Mouse (Mus musculus) hindbrain, embryonic 14.5 days (tissue): ENCODE results near the gene Fgfr2. TPM values are rescaled to one million over a fixed set of nuclear protein-coding genes. Genes with fewer than 3 reads are reported as not detected.

ENCODE experiments used
- ATAC-seq: fragments of 200-750 bp; cut with Nextera tagmentation; 2 replicates; pipeline ENCODE4 v1.8.0; 2017; ENCODE audit warnings: moderate number of reproducible peaks, mild to moderate bottlenecking, moderate TSS enrichment, moderate library complexity; ENCODE audit not compliant: low FRiP score
- DNase-seq: peaks from one replicate; pipeline ENCODE4 v3.0.0-alpha.2; 2015; ENCODE audit warnings: low spot score
- H3K27ac ChIP-seq: fragments of 300-500 bp; sonication (generic); 2 replicates; pipeline ENCODE4 v1.5.1; 2014; ENCODE audit warnings: mild to moderate bottlenecking, moderate library complexity
- H3K27me3 ChIP-seq: fragments of 300-500 bp; sonication (generic); 2 replicates; pipeline ENCODE4 v1.6.1; 2014; ENCODE audit warnings: mild to moderate bottlenecking, low read length, mixed read lengths; ENCODE audit not compliant: control insufficient read depth, insufficient read depth
- H3K36me3 ChIP-seq: fragments of 300-500 bp; sonication (generic); replicated peaks from 2 replicates; pipeline ENCODE4 v1.6.1; 2014; ENCODE audit not compliant: control insufficient read depth, insufficient read depth
- H3K4me1 ChIP-seq: fragments of 300-500 bp; sonication (generic); replicated peaks from 2 replicates; pipeline ENCODE4 v1.6.1; 2014; ENCODE audit warnings: antibody characterized with exemption, low read length, mixed read lengths; ENCODE audit not compliant: control insufficient read depth, insufficient read depth
- H3K4me2 ChIP-seq: fragments of 300-500 bp; sonication (generic); replicated peaks from 2 replicates; pipeline ENCODE4 v1.6.1; 2014; ENCODE audit warnings: mild to moderate bottlenecking, moderate library complexity
- H3K4me3 ChIP-seq: fragments of 300-500 bp; sonication (generic); replicated peaks from 2 replicates; pipeline ENCODE4 v1.5.1; 2014; ENCODE audit warnings: mild to moderate bottlenecking, low read length
- H3K9ac ChIP-seq: fragments of 300-500 bp; sonication (generic); 2 replicates; pipeline ENCODE4 v1.6.1; 2014
- H3K9me3 ChIP-seq: fragments of 300-500 bp; sonication (generic); 2 replicates; pipeline ENCODE4 v1.6.1; 2016; ENCODE audit warnings: low read length; ENCODE audit not compliant: control insufficient read depth
- WGBS: fragments of 180-500 bp; shearing (Covaris S2); extraction: QIAGEN DNeasy Blood & Tissue Kit; methylation state at CpG from one replicate; pipeline ENCODE4 v1.1.7; 2014; 5-methylcytosine and 5-hydroxymethylcytosine counted together
- polyA plus RNA-seq: library from polyadenylated mRNA; unstranded; fragments of >200 nt; fragmentation: Nextera tagmentation; extraction: Ambion mirVana; gene quantifications from 2 replicates; pipeline ENCODE4 v1.2.1, GENCODE M21; 2014

Fgfr2 gene
- polyA plus RNA-seq, 1 experiment from 2014 or later: 43.5 TPM

DNA sequence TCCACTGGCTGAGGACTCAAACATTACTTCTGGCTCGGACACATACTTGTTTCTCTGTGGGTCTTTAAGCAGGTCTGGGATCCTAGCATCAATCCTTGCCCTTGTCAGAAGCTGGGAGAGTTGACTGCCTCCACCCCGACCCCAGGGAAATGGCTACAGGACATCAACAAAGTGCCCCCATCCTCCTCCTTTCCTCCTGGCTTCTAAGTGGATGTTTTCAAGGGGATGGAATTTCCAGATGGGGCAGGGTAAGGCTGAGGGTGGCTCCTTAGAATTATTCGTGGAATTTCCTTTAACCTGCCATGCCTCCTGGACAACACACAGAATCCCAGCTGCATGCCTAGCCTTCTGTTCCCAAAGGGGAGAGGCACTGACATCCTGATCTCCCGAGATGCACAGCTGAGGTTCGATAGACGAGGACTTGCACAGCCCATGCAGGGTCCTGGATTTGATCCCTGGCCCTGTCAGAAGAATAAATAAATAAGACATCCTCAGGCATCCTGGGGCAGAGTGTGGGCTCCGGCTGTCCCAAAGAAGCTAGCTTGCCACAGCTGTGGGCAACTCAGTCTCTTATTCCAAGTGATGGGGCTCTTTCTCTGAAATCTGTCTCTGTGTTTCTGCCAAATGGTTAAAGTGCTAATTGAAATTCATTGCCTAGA lies 925.2 kb downstream of the Fgfr2 start:
- no peak overlapping the region for H3K4me2 ChIP-seq
- H3K9ac ChIP-seq: no peak overlapping the region
- no peak overlapping the region for H3K27ac ChIP-seq
- H3K27me3 ChIP-seq: no peaks in the 10 kb centered on the region
- WGBS: 57% methylated on average over 7 of the region's 7 CpGs
- no peaks in the 10 kb centered on the region for H3K9me3 ChIP-seq
- no peaks in the 10 kb centered on the region for H3K36me3 ChIP-seq
- H3K4me1 ChIP-seq: no peaks in the 10 kb centered on the region; the same call in 1 of the 2 replicates
- DNase-seq (no peak), ATAC-seq (no peak)
- no peak overlapping the region for H3K4me3 ChIP-seq

DNA sequence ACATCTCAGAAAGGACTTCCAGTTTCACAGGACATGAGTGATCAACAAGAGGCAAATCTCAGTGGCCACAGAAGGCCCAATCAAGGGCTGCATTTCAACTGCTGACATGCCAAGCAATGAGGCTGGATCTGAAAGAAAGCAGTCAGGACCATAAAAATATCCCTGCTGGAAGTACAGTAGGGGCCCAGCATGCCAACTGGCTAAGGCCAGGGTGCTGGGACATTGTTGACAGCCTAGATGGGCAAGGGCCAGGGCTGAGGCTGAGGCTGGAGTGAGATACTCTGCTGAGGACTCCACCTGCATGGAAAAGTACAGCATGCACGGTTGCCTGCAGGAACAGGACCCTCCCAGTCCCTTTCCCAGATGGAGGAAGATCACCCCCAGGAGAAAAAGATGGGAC lies 926.6 kb downstream of the Fgfr2 start:
- H3K27me3 ChIP-seq: no peaks in the 10 kb centered on the region
- 95% methylated on average over 1 of the region's 1 CpGs for WGBS

DNA sequence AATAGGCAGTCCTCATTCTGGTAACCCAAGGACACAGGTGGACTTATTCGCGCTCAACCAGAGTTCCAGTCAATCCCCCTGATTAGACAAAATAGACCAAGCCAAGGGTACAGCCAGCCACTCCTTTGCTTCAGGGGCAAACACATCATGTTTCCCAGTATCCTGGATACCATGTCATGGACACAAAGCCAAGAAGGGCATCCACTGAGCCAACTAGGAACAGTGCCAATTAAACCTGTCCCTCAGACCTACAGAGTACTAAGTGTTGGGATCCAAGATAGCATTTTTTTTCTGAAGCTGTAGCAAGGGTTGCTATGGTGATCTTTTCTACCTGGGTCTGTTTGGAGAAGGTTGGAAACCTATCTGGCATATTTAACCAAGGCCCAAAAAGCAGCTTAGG lies 929.5 kb downstream of the Fgfr2 start:
- 88% methylated on average over 2 of the region's 2 CpGs for WGBS
- Histone ChIP-seq H3K4me3 (no peak overlapping the region), H3K27me3 (no peaks in the 10 kb centered on the region), H3K4me2 (no peak overlapping the region), H3K4me1 (no peaks in the 10 kb centered on the region; the same call in 1 of the 2 replicates), H3K9me3 (no peaks in the 10 kb centered on the region), H3K27ac (no peak overlapping the region), H3K36me3 (no peaks in the 10 kb centered on the region), H3K9ac (no peak overlapping the region)
- no peak for ATAC-seq
- DNase-seq: no peak

More for the DNA sequence above, 926.6 kb downstream of the Fgfr2 start:
- Histone ChIP-seq H3K27ac (no peak overlapping the region), H3K9ac (no peak overlapping the region), H3K4me1 (no peaks in the 10 kb centered on the region; the same call in 1 of the 2 replicates), H3K9me3 (no peaks in the 10 kb centered on the region), H3K36me3 (no peaks in the 10 kb centered on the region), H3K4me3 (no peak overlapping the region), H3K4me2 (no peak overlapping the region)
- no peak for DNase-seq
- no peak for ATAC-seq

DNA sequence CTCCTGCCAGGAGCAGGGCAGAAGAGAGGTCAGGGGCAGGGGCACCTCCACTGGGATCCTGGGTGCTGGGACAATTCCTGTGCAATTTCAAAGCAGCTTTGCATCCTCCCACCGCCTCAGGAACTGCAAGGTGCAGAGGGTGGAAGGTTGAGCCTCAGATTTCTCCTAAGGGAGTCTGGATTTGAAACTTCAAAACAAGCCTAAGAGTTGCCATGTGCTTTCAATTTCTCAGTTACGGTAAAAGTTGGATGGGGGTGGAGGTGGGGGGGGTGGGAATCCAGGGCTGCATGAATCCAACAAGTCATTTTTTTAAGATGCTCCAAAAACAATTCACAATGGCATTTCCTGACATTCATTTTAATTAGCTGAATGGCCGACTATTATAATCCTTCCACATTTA lies 935.7 kb downstream of the Fgfr2 start:
- H3K9me3 ChIP-seq: no peaks in the 10 kb centered on the region
- no peaks in the 10 kb centered on the region for H3K36me3 ChIP-seq
- WGBS: 78% methylated on average over 3 of the region's 3 CpGs
- DNase-seq: no peak
- no peak overlapping the region for H3K4me3 ChIP-seq
- H3K27me3 ChIP-seq: no peaks in the 10 kb centered on the region
- H3K4me1 ChIP-seq: peaks cover 11% of the 10 kb centered on the region
- no peak for ATAC-seq
- H3K9ac ChIP-seq: no peak overlapping the region
- no peak overlapping the region for H3K4me2 ChIP-seq
- H3K27ac ChIP-seq: no peak overlapping the region

DNA sequence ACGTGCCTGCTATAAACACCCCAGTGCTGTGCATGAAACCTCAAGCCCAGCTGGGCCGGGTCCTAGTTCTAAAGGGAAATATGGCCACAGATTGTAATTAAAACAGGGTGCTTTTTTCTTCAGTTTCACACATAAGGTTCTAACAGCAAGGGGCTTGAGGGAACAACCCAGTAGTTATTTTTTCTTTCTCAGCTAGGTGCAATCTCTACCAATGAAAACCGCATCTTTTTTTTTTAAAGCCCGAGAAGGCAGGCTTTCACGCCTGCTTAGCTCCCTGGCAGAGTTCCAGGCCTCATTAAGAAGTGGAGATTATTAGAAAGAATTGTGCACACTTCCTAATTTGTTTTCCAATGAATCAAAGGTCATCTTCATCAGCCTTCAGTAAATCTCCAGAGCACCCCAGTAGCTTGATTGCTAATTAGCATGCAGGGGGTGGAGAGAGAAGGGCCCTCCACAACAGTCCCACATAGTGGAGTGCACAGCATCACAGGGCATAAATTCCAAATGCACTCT lies 939.2 kb downstream of the Fgfr2 start:
- DNase-seq (peak; percentile 73), ATAC-seq (peak; percentile 69)
- H3K4me3 ChIP-seq: no peak overlapping the region
- no peak overlapping the region for H3K4me2 ChIP-seq
- no peak overlapping the region for H3K9ac ChIP-seq
- H3K9me3 ChIP-seq: no peaks in the 10 kb centered on the region
- no peaks in the 10 kb centered on the region for H3K27me3 ChIP-seq
- peaks cover 11% of the 10 kb centered on the region for H3K4me1 ChIP-seq
- WGBS: 29% methylated on average over 5 of the region's 5 CpGs
- no peaks in the 10 kb centered on the region for H3K36me3 ChIP-seq
- H3K27ac ChIP-seq: peak overlapping the region; percentile 10; the same call in 1 of the 2 replicates

DNA sequence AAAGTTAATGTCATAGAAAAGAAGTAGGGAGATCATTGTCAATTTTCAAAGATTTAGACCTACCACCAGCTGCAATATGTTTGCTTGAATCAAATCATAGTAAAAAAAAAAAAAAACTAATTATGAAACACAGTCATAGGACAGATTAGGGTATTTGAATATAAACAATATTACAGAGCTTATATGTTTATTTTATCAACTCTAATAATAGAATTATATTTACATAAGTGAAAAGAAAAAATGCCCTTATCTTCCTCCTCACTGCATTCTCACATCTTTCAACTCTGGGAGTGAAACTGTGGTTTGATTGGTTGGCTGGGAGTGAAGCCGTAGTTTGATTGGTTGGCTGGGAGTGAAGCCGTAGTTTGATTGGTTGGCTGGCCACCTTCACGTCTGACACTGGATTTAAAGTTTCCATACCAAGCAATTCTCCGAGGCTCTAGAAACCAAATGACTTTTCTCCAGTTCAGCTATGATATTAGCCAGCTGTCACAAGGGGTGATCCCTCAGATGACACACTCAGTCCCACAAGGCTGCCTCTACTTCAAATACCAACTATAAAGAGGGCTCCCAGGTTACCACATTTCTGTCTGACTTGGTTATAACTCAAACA lies 941.5 kb downstream of the Fgfr2 start:
- Histone ChIP-seq H3K27ac (no peak overlapping the region), H3K4me2 (no peak overlapping the region), H3K4me3 (no peak overlapping the region), H3K9me3 (no peaks in the 10 kb centered on the region), H3K36me3 (no peaks in the 10 kb centered on the region), H3K27me3 (no peaks in the 10 kb centered on the region), H3K4me1 (peaks cover 11% of the 10 kb centered on the region), H3K9ac (no peak overlapping the region)
- ATAC-seq (no peak), DNase-seq (no peak)
- WGBS: 90% methylated on average over 4 of the region's 4 CpGs

DNA sequence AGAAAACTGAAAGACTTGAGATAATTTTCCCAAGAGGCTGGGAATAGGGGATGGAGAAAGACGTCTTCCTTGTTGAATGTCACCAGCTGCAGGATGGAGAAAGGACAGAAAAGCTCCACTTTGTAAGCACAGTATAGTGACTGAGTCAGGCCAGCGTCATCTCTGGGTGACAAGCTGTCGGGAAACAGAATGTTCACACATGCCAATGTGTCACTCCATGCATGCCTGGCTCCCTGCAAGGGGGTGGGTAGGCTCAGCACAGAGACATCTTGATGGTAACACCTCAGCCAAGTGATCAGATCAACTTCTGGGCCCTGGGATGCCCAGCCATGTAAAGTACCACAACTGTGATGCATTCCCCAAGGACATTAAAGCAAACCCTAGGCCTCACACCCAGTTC lies 942.1 kb downstream of the Fgfr2 start:
- Histone ChIP-seq H3K27ac (no peak overlapping the region), H3K4me3 (no peak overlapping the region), H3K9me3 (no peaks in the 10 kb centered on the region), H3K4me1 (peaks cover 11% of the 10 kb centered on the region), H3K9ac (no peak overlapping the region), H3K4me2 (no peak overlapping the region), H3K36me3 (no peaks in the 10 kb centered on the region), H3K27me3 (no peaks in the 10 kb centered on the region)
- ATAC-seq: no peak
- no peak for DNase-seq
- 87% methylated on average over 3 of the region's 3 CpGs for WGBS

DNA sequence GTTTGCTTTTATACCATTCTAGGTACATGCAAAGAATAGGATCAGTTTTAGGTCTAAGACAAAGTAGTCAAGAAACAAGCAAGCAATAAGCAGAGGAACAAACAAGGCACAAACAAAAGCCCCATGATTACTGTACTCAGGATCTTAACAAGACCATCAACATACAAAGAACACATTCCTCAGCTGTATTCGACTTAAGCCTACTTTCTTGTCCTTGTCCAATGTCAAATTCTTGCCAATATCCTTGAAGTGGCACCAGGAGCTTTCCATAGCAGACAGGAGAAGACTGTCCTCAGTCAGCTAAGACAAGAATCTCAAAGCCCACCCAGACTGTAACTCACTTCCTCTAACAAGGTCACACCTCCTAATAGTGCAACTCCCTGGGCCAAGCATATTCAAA lies 944.1 kb downstream of the Fgfr2 start:
- DNase-seq (no peak), ATAC-seq (no peak)
- H3K27ac ChIP-seq: no peak overlapping the region
- no peak overlapping the region for H3K9ac ChIP-seq
- H3K9me3 ChIP-seq: no peaks in the 10 kb centered on the region
- no peak overlapping the region for H3K4me3 ChIP-seq
- H3K4me1 ChIP-seq: peaks cover 5% of the 10 kb centered on the region
- H3K27me3 ChIP-seq: no peaks in the 10 kb centered on the region
- no peaks in the 10 kb centered on the region for H3K36me3 ChIP-seq
- 62% methylated on average over 1 of the region's 1 CpGs for WGBS
- H3K4me2 ChIP-seq: no peak overlapping the region

DNA sequence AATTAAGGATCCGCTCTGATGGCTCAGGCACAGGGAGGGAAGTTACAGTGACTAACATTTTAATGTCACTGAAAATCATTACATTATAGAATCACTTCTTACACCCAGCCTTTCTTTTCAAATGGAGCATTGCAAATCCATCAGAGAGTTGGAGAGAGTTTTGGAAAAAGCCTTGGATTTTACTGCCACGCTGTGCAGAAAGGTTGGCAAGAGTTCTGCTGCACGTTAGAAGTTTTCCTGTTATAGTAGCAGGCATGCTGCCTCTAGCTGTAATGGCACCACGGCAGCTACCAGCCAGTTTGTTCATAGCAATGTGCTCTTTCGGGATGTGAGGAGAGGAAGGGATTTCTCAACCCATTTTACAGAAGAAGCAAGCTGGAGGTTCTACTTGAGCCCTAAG lies 948.4 kb downstream of the Fgfr2 start:
- no peak for DNase-seq
- ATAC-seq: no peak
- no peaks in the 10 kb centered on the region for H3K9me3 ChIP-seq
- H3K36me3 ChIP-seq: no peaks in the 10 kb centered on the region
- no peak overlapping the region for H3K4me2 ChIP-seq
- no peaks in the 10 kb centered on the region for H3K27me3 ChIP-seq
- H3K27ac ChIP-seq: no peak overlapping the region
- no peak overlapping the region for H3K9ac ChIP-seq
- H3K4me3 ChIP-seq: no peak overlapping the region
- 85% methylated on average over 5 of the region's 5 CpGs for WGBS
- 0 out of 2 replicates have a peak, but pooled peaks cover 5% of the 10 kb centered on the region for H3K4me1 ChIP-seq
